Mouse (Mus musculus): ENCODE data around the gene Sptlc2. TPM values are rescaled to one million over a fixed set of nuclear protein-coding genes. Genes with fewer than 3 reads are reported as not detected.

The Sptlc2 gene
- polyA plus RNA-seq, 1 experiment = 35.0 TPM

DNA sequence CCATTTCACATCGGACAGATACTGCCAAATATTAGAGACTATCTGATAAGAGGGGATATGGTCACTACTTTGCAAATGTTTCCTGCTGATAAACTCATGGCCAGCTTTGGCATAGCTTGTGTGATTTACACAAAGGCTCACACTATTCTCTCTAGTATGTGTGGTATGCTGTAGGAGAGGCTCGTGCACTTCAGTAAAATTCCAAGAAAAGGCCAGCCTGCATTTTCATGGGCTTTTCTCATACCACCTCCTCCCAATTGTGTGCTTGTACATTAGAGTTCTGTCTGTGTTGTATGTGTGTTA, 6.8 kb downstream of the Sptlc2 start:
- Histone ChIP-seq H3K4me1 (ENCODE audit: control insufficient read depth, insufficient read depth, low read length) (peaks cover 17% of the 10 kb centered on the region), H3K27ac (ENCODE audit: insufficient read depth, low read depth, low read length) (peak overlapping the region; percentile 69; the same call in 1 of the 2 replicates), H3K4me3 (ENCODE audit: insufficient read depth, low read depth, low read length) (no peak overlapping the region), H3K36me3 (ENCODE audit: control insufficient read depth, insufficient read depth, low read length) (no peaks in the 10 kb centered on the region), H3K27me3 (replicated peaks; ENCODE audit: control insufficient read depth, insufficient read depth, low read length) (no peaks in the 10 kb centered on the region)
- WGBS = 26% methylated on average over 2 of the region's 2 CpGs
- peak; percentile 40 for DNase-seq
- TF ChIP-seq CTCF (conservative IDR thresholded peaks at IDR 0.05; ENCODE audit: insufficient read depth, insufficient read length, low read depth, low read length) = no peak
- no peak for TF ChIP-seq POLR2A (IDR thresholded peaks at IDR 0.05; ENCODE audit: low read depth, low read length)

DNA sequence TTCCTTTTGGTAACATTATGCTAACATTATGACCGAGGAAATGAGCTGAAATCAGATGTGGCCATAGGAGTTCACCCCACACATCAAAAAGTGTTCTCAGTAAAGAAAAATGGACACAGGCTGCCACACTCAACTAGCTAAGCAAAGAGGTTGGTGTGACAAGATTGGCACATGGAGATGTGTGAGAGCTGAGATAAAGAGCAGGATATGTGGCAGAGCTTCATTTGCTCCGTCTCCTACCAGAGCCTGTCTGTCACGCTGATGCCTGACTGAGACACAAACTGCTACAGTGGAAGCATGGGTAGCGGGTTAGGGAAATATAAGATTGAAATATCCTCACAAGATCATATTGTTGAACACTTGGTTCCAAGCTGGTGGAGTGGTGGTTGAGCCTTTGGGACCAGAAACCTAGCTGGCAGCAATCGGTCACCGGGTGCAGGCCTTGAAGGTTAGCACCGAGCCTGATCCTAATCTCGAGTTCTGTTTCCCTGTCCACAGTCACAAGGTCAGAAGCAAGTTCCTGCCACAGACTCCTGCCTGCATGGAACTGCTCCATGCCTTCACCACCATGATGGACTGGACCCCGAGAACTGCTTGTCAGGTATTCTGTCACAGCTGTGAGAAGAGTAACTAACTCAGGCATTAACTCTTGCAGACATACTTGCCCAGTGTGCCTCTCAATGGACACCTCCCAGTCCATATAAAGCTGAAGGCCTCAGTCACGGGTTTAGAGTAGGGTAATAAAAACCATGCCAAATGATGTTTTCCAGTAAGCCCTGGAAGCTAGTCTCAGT, 7.4 kb downstream of the Sptlc2 start:
- TF ChIP-seq CTCF (conservative IDR thresholded peaks at IDR 0.05; ENCODE audit: insufficient read depth, insufficient read length, low read depth, low read length) = no peak
- peak; percentile 44 for DNase-seq
- WGBS = 59% methylated on average over 10 of the region's 10 CpGs
- Histone ChIP-seq H3K4me3 (ENCODE audit: insufficient read depth, low read depth, low read length) (no peak overlapping the region), H3K4me1 (ENCODE audit: control insufficient read depth, insufficient read depth, low read length) (peaks cover 14% of the 10 kb centered on the region), H3K36me3 (ENCODE audit: control insufficient read depth, insufficient read depth, low read length) (no peaks in the 10 kb centered on the region), H3K27ac (ENCODE audit: insufficient read depth, low read depth, low read length) (peak overlapping the region; percentile 69), H3K27me3 (replicated peaks; ENCODE audit: control insufficient read depth, insufficient read depth, low read length) (no peaks in the 10 kb centered on the region)

DNA sequence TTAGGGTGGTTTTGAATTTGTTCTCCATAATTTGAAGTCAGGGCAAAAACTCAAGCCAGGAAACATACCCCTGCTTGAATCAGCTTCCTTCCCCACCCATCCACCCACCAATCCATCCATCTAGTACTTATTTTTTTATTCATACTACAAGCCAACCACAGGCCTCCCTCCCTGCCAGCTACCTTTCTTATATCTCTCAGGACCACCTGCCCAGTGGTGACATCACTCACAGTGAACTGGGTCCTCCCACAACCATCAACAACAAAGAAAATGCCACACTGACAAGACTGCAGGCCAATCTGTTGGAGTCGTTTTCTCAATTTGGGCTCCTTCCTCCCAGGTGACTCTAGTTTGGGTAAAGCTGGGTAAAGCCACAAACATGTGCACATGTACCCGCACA, 8.7 kb downstream of the Sptlc2 start:
- no peak overlapping the region for H3K27ac ChIP-seq (ENCODE audit: insufficient read depth, low read depth, low read length)
- H3K4me3 ChIP-seq (ENCODE audit: insufficient read depth, low read depth, low read length) = no peak overlapping the region
- TF ChIP-seq POLR2A (IDR thresholded peaks at IDR 0.05; ENCODE audit: low read depth, low read length) (no peak), CTCF (conservative IDR thresholded peaks at IDR 0.05; ENCODE audit: insufficient read depth, insufficient read length, low read depth, low read length) (no peak)
- no peaks in the 10 kb centered on the region for H3K27me3 ChIP-seq (replicated peaks; ENCODE audit: control insufficient read depth, insufficient read depth, low read length)
- H3K36me3 ChIP-seq (ENCODE audit: control insufficient read depth, insufficient read depth, low read length) = no peaks in the 10 kb centered on the region; the same call in 1 of the 2 replicates
- WGBS = 83% methylated on average over 2 of the region's 2 CpGs
- no peak for DNase-seq
- H3K4me1 ChIP-seq (ENCODE audit: control insufficient read depth, insufficient read depth, low read length) = peaks cover 14% of the 10 kb centered on the region

DNA sequence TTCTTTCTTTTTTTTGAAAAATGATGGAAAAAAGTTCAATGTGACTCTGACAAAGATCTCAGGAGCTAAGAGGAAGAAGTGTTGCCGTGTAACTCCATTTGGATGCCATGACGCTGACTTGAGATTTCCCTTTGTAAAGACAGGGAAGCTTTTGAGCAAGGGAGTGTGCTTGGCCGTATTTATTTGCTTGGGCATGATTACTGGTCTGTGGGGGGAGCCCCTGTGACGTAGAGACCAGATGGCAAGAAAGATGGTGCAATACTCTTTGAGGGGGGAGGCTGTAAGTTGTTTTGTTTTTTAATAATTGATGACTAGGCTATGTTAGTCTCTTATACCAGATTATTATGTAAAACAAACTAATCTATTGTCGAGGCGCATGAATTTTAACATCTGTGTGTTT, 14.0 kb downstream of the Sptlc2 start:
- TF ChIP-seq POLR2A (IDR thresholded peaks at IDR 0.05; ENCODE audit: low read depth, low read length) = no peak
- TF ChIP-seq CTCF (conservative IDR thresholded peaks at IDR 0.05; ENCODE audit: insufficient read depth, insufficient read length, low read depth, low read length) = no peak
- Histone ChIP-seq H3K4me1 (ENCODE audit: control insufficient read depth, insufficient read depth, low read length) (peaks cover 11% of the 10 kb centered on the region), H3K27me3 (replicated peaks; ENCODE audit: control insufficient read depth, insufficient read depth, low read length) (no peaks in the 10 kb centered on the region), H3K27ac (ENCODE audit: insufficient read depth, low read depth, low read length) (no peak overlapping the region), H3K36me3 (ENCODE audit: control insufficient read depth, insufficient read depth, low read length) (no peaks in the 10 kb centered on the region; the same call in 1 of the 2 replicates), H3K4me3 (ENCODE audit: insufficient read depth, low read depth, low read length) (no peak overlapping the region)
- 89% methylated on average over 6 of the region's 6 CpGs for WGBS
- no peak for DNase-seq

DNA sequence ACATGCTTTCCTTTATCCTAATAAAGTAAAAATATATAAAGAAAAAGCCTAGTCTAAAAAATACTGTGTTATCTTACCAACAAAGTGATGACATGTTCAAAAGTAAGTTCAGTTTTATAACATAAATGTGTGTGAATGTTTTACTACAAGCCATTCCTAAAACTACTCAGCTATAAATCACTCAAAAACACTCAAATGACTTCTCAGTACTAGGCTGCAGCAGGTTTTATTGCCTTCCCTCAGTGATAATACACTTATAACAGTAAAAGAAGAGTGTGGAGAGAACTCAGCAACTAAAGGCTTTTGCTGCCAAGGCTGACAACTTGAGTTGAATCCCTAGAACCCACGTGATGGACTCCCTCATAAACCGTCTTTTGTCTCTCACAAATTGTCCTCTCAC, 18.8 kb downstream of the Sptlc2 start:
- WGBS = 41% methylated on average over 2 of the region's 2 CpGs
- DNase-seq = no peak
- Histone ChIP-seq H3K4me3 (ENCODE audit: insufficient read depth, low read depth, low read length) (no peak overlapping the region), H3K4me1 (ENCODE audit: control insufficient read depth, insufficient read depth, low read length) (peaks cover 2% of the 10 kb centered on the region; the same call in 1 of the 2 replicates), H3K27ac (ENCODE audit: insufficient read depth, low read depth, low read length) (no peak overlapping the region; the same call in 1 of the 2 replicates), H3K36me3 (ENCODE audit: control insufficient read depth, insufficient read depth, low read length) (peaks cover 6% of the 10 kb centered on the region; the same call in 1 of the 2 replicates), H3K27me3 (replicated peaks; ENCODE audit: control insufficient read depth, insufficient read depth, low read length) (no peaks in the 10 kb centered on the region)
- TF ChIP-seq CTCF (conservative IDR thresholded peaks at IDR 0.05; ENCODE audit: insufficient read depth, insufficient read length, low read depth, low read length) (no peak), POLR2A (IDR thresholded peaks at IDR 0.05; ENCODE audit: low read depth, low read length) (no peak)

DNA sequence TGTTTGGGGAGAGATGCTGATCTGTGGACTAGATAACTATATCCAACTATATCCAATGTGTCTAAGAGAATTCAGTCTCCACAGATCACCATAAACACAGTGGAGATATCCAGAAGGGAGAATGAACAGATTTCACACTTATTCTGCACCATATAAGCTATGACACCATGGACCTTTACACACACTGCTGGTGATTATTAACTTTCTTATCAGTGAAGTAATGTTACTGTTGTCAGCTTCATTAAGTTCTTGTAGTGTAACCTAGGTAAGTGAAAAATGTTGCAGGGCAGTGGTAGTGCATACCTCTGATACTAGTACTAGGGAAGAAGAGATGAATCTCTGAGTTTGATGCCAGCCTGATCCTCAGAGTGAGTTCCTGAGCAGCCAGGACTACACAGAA, 20.1 kb downstream of the Sptlc2 start:
- peaks cover 2% of the 10 kb centered on the region; the same call in 1 of the 2 replicates for H3K4me1 ChIP-seq (ENCODE audit: control insufficient read depth, insufficient read depth, low read length)
- no peaks in the 10 kb centered on the region for H3K27me3 ChIP-seq (replicated peaks; ENCODE audit: control insufficient read depth, insufficient read depth, low read length)
- no peak overlapping the region for H3K4me3 ChIP-seq (ENCODE audit: insufficient read depth, low read depth, low read length)
- no peak for DNase-seq
- TF ChIP-seq POLR2A (IDR thresholded peaks at IDR 0.05; ENCODE audit: low read depth, low read length) (no peak), CTCF (conservative IDR thresholded peaks at IDR 0.05; ENCODE audit: insufficient read depth, insufficient read length, low read depth, low read length) (no peak)
- no peak overlapping the region for H3K27ac ChIP-seq (ENCODE audit: insufficient read depth, low read depth, low read length)
- peaks cover 6% of the 10 kb centered on the region; the same call in 1 of the 2 replicates for H3K36me3 ChIP-seq (ENCODE audit: control insufficient read depth, insufficient read depth, low read length)

DNA sequence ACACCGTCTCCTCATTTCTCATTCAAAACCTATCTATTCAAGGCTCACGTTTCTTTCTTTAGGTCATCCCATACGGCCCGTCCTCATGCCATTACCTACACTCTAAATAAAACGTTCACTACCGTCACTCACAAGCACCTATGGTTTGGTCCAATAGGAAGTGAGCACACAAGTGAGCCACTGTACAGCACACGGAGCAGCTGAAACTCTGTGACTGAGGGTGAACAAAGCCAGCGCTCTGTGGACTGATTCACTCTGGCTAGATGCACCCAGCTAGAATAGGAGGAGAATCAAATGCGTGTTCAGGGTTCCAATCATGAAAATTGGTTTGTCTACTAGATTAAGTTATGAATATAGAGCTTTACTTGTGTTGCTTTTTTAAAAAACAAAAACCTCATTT, 22.5 kb downstream of the Sptlc2 start:
- Histone ChIP-seq H3K36me3 (ENCODE audit: control insufficient read depth, insufficient read depth, low read length) (peaks cover 6% of the 10 kb centered on the region; the same call in 1 of the 2 replicates), H3K27ac (ENCODE audit: insufficient read depth, low read depth, low read length) (no peak overlapping the region), H3K4me1 (ENCODE audit: control insufficient read depth, insufficient read depth, low read length) (peaks cover 2% of the 10 kb centered on the region; the same call in 1 of the 2 replicates), H3K4me3 (ENCODE audit: insufficient read depth, low read depth, low read length) (no peak overlapping the region), H3K27me3 (replicated peaks; ENCODE audit: control insufficient read depth, insufficient read depth, low read length) (no peaks in the 10 kb centered on the region)
- DNase-seq = no peak
- TF ChIP-seq CTCF (conservative IDR thresholded peaks at IDR 0.05; ENCODE audit: insufficient read depth, insufficient read length, low read depth, low read length) (no peak), POLR2A (IDR thresholded peaks at IDR 0.05; ENCODE audit: low read depth, low read length) (no peak)
- WGBS = 86% methylated on average over 9 of the region's 9 CpGs

Measured in kidney, adult 2 months (tissue).